Mouse (Mus musculus) induced T-regulatory cell, adult 2 months (primary cell): ENCODE results near the gene Scai.
"Not testable (repeated sequence)": the region's sequence is repeated elsewhere in the genome, so short reads cannot be mapped to it uniquely, and the experiment has no call there.

Source experiments
- DNase-seq: peaks from one replicate; pipeline ENCODE4 v3.0.0-alpha.2; 2012; ENCODE audit warnings: low read depth

The Scai gene

DNA sequence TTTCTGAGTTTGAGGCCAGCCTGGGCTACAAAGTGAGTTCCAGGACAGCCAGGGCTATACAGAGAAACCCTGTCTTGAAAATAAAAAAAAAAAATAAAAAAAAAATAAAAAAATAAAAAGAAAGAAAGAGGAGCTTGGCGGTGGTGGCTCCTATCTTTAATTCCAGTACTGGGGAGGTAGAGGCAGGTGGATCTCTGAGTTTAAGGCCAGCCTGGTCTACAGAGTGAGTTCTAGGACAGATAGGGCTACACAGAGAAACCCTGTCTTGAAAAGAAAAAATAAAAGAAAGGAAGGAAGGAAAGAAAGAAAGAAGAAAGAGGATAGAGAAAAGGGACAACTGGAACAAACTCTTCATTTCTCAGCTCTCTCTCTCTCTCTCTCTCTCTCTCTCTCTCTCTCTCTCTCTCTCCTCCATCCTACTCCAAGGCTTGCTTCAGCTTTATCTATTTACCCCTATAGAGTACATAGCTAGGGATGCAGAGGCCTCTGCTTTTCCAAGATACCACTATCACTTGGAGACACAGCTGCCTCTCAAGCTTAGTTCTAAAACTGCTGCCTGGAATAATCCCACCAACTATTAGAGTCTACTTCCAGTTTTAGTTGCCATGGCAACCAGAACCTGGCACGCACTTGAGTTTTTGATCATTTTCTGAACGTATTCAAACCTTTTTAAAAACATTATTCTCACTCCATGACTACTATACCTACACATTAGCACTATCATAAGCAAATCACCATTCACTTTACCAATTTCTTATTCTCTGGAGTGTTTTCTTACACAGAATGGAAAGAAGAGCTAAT is 60.8 kb downstream of the Scai start:
- DNase-seq, result no peak

DNA sequence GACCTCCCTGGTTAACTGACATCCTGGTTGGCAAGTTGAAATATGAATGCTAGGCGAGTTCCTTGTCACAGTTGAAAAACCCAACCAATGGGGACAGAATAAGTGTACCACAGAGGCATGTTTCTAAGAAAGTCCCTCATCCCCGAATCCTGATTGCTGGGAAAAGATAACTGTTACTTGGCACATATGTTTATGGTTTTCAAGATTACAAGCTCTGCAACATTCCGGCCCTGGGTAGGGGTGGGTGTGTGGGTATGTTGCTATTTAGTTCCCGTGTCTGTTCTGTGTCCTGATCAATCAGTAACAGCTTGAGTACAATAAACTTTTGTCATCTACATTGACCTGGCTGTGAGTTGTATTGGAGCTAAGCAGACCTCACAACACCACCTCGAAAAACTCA is 66.4 kb downstream of the Scai start:
- no peak for DNase-seq

- DNase-seq, result no peak
Measured at GRCm38 (mm10) chr2:39121137-39121536, 69.4 kb downstream of the Scai start.

GRCm38 (mm10) chr2:39116583-39116982 is 74.0 kb downstream of the Scai start:
- no peak for DNase-seq

GRCm38 (mm10) chr2:39114093-39114492 is 76.4 kb downstream of the Scai start:
- DNase-seq, result no peak

- no peak for DNase-seq
Measured at GRCm38 (mm10) chr2:39110514-39110913, 80.0 kb downstream of the Scai start.

- DNase-seq, result not testable (repeated sequence)
Measured at GRCm38 (mm10) chr2:39109712-39110111, 80.8 kb downstream of the Scai start.

DNA sequence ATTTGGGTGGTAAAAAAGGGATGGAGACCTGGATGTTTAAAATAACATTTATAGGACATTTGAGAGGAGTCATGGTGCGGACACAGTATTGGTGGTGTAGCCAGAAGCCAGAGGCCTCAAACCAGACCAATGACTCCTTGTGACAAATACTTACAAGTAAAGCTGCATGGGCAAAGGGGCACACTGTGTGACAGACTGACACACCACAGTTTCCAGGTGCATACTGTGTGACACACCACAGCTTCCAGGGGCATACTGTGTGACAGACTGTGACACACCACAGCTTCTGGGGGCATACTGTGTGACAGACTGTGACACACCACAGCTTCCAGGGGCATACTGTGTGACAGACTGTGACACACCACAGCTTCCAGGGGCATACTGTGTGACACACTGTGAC is 90.6 kb downstream of the Scai start:
- DNase-seq, result not testable (repeated sequence)

- peak; percentile 56 for DNase-seq
Measured at GRCm38 (mm10) chr2:39097993-39098392, 92.5 kb downstream of the Scai start.

- no peak for DNase-seq
Measured at GRCm38 (mm10) chr2:39091966-39092365, 98.6 kb downstream of the Scai start.

DNA sequence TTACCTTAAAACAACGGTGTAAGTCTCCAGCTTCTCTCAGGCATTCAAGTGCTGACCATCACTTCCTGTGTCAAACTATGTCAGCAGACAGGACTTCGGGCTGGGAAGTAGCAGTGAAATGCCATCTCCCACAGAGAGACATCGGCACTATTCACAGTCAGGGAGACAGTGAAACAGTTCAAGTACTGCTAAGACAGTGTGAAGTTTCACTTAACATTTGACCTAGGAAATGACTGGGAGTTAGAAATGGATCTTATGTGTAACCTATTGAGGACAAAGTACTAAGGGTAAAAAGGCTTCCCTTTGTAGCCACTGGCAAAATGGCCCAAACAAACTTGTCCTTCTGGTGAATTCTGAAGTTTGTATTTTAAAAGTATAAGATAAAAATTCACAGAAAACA is 107.8 kb downstream of the Scai start:
- DNase-seq, result no peak

DNA sequence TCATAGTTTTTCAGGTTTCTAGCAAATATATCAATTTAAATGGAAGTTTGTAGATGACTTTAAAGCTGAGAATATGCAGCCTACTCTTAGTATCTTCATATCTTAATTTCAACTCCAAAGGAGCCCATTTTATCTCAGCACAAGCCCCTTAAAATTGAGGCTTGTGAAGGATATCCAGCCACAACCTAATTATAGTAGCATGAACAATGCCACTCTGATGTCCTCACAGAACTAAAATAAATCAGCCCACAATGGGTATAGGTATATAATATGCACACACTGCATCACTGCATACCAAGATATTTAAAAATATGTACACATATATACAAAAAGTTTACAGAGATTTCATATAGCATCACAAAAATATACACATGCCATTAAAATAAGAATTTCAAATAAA is 119.9 kb downstream of the Scai start:
- DNase-seq, result no peak

DNA sequence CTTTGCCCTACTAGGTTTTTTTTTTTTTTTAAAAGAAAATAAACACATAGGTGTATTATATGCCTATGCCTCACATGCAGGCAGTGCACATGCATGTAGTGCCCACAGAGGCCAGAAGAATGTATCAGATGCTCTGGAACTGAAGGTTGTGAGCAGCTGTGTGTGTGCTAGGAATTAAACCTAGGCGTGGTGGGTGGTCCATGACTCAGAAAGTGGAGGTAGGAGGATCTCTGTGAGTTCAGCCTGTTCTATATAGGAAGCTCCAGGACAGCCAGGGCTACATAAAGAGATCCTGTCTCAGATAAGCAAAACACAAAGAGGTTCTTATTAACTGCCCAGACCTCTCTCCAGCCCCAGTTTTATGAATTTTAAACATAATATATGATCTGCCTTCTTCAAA is 121.4 kb downstream of the Scai start:
- DNase-seq, result no peak

DNA sequence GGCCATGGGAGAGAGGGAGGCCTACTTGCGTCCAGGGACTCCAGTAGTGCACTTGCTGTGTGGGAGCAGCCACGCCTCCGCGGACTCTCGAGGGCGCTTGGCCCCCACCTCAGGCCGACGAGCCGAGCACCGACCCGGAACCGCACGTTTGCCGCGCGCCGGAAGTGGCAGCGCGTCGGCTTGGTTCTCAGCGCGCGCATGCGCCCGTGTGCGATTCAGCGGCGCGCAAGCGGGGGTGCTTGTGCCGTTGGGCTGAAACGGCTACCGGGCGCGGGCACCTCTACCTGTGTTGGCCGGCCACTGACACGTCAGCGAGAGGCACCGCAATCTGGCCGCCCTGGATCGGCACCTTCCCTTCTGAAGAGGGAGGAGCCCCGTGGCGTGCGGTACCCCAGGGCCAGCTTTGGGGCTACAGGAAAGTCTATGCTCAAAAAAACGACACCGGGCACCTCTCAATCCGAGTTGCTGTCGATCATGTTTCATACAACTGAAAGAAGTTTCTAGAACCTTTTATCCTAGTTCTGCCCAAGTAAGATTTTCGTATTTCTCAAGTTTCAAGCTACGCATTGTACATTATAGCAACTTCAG is 125.0 kb downstream of the Scai start, which contains the start of gene Golga1:
TSS of gene Golga1 (minus strand) at position 142 of the 588 bp plus-strand sequence.
- peak; percentile 95 for DNase-seq

DNA sequence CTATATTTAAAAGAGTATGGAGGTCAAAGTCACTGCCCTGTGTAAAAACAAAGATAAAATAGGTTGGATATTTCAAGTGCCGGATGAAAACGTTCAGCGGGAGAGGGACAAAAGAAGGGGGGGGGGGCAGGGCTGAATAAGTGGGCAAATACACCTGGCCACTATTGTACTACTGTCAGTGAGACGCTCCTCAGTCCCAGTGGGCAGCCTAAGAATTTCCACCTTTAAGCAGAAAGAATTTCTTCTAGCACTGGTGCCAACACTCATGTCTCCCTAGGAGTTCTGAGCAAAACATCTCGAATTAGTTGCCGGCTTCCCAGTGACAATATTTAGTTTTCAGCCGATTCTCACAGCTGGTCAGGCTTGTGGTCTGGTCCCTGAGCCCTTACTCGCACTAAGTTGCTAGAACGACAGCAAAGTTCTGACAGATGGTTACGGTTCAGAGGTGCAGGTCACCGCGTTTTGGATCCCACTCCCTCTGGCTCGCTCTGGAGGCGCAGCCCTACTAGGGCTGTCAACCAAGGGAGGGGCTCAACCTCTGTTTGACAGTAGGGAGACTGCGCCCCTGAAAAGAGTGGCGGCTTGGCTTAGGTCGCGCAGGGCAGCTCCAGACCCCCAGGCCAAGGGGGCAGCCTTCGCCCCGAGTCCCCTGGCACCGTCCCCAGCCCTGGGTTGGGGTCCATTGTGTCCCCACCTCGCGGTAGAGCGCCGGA is 125.7 kb downstream of the Scai start:
- DNase-seq, result no peak

DNA sequence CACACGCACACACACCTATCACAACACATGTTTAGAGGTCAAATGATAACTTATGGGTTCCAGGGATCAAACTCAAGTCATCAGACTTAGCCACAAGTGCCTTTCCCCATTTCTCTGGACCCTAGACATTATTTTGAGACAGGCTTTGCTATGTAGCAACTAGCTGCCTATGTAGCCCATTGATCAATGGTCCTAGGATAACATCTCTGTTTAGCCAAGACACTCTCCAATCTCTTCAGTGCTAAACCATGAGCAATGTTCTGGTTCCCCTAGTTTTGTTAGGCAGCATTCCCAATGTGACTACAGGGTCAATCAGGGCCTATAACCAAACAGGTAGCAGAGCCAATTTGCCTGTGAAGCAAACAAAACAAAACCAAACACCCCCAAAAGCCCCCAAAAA is 142.0 kb downstream of the Scai start:
- DNase-seq, result no peak

GRCm38 (mm10) chr2:39040215-39040614 is 150.3 kb downstream of the Scai start:
- no peak for DNase-seq

- no peak for DNase-seq
Measured at GRCm38 (mm10) chr2:39031611-39032010, 158.9 kb downstream of the Scai start.

DNA sequence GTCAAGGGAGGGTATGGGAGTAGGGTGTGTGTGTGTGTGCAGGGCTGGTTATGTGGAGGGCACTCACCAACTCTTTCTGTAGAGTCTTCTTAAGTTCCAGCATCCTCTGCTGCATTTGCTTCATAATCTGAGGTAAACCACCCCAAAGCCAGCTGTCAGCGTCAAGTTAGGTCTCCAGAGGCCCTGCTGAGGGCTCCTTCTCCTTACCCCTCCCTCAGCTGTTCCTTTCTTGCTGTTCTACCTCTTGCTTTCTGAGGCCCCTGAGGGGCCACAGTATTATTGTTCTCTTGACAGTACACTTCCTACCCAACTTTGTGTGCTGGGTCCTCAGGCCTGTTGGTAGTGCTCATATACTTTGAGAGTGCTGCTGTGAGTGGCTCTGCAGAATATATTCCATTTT is 170.5 kb downstream of the Scai start:
- DNase-seq, result no peak

- no peak for DNase-seq
Measured at GRCm38 (mm10) chr2:39016581-39016980, 174.0 kb downstream of the Scai start.
